Mouse (Mus musculus): ENCODE measurements around the gene Adipor1. TPM values are rescaled to one million over a fixed set of nuclear protein-coding genes. Genes with fewer than 3 reads are reported as not detected.
"Not testable (repeated sequence)": the region's sequence is repeated elsewhere in the genome, so short reads cannot be mapped to it uniquely, and the experiment has no call there.

Adipor1 gene
- polyA plus RNA-seq, 1 experiment from 2014 or later, result 121 TPM

- Histone ChIP-seq H3K4me3 (ENCODE audit: inconsistent target) (no peak overlapping the region), H3K79me2 (ENCODE audit: inconsistent target) (no peaks in the 10 kb centered on the region), H3K27ac (no peak overlapping the region), H3K36me3 (ENCODE audit: inconsistent target) (no peaks in the 10 kb centered on the region)
- WGBS (ENCODE audit: missing documents), result 96% methylated on average over 3 of the region's 3 CpGs
Measured at GRCm38 (mm10) chr1:134442394-134442793, 27.2 kb downstream of the Adipor1 start.

- not testable (repeated sequence) for H3K36me3 ChIP-seq (ENCODE audit: inconsistent target); H3K27ac ChIP-seq; H3K4me3 ChIP-seq (ENCODE audit: inconsistent target); H3K79me2 ChIP-seq (ENCODE audit: inconsistent target)
- 100% methylated on average over 1 of the region's 1 CpGs for WGBS (ENCODE audit: missing documents)
Measured at GRCm38 (mm10) chr1:134443288-134443687, 28.1 kb downstream of the Adipor1 start.

GRCm38 (mm10) chr1:134445418-134445817, 30.2 kb downstream of the Adipor1 start:
- H3K4me3 ChIP-seq (ENCODE audit: inconsistent target), result no peak overlapping the region
- 89% methylated on average over 2 of the region's 2 CpGs for WGBS (ENCODE audit: missing documents)
- no peaks in the 10 kb centered on the region for H3K36me3 ChIP-seq (ENCODE audit: inconsistent target)
- no peak overlapping the region for H3K27ac ChIP-seq
- H3K79me2 ChIP-seq (ENCODE audit: inconsistent target), result no peaks in the 10 kb centered on the region

DNA sequence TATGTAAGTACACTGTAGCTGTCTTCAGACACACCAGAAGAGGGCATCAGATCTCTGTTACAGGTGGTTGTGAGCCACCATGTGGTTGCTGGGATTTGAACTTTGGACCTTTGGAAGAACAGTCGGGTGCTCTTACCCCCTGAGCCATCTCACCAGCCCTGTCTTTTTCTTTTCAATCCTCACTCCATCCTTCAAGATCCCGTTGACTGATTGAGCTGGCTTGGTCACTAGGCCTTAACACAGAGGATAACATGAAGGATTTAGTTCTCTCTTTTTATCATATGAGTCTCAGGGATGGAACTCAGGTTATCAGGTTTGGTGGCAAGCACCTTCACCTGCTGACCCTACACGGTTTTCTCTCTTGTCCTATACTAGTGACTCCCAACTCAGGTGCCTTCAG, 33.4 kb downstream of the Adipor1 start:
- not testable (repeated sequence) for H3K36me3 ChIP-seq (ENCODE audit: inconsistent target); H3K27ac ChIP-seq; H3K79me2 ChIP-seq (ENCODE audit: inconsistent target); H3K4me3 ChIP-seq (ENCODE audit: inconsistent target)
- WGBS (ENCODE audit: missing documents), result 94% methylated on average over 3 of the region's 3 CpGs

- no peaks in the 10 kb centered on the region for H3K79me2 ChIP-seq (ENCODE audit: inconsistent target)
- no peak overlapping the region for H3K27ac ChIP-seq
- 88% methylated on average over 2 of the region's 4 CpGs for WGBS (ENCODE audit: missing documents)
- no peaks in the 10 kb centered on the region for H3K36me3 ChIP-seq (ENCODE audit: inconsistent target)
- no peak overlapping the region for H3K4me3 ChIP-seq (ENCODE audit: inconsistent target)
Measured at GRCm38 (mm10) chr1:134450201-134450600, 35.0 kb downstream of the Adipor1 start.

DNA sequence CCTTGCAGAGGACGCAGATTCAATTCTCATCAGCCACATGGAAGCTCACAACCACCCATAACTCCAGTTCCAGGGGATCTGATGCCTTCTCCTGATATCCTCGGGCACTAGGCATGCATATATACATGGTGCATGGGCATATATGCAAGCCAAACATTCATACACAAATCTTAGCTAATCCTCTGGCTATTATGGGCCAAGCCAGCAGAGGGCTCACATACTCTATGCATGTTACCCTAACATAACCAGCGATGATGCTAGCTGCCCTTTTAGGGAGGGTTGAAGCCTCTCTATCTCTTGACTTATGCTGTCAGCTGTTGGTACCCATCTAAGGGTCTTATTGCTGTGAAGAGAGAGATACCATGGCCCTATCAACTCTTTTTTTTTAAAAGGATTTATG, 35.8 kb downstream of the Adipor1 start:
- Histone ChIP-seq H3K79me2 (ENCODE audit: inconsistent target) (no peaks in the 10 kb centered on the region), H3K4me3 (ENCODE audit: inconsistent target) (no peak overlapping the region), H3K36me3 (ENCODE audit: inconsistent target) (no peaks in the 10 kb centered on the region), H3K27ac (no peak overlapping the region)
- 35% methylated on average over 3 of the region's 3 CpGs for WGBS (ENCODE audit: missing documents)

DNA sequence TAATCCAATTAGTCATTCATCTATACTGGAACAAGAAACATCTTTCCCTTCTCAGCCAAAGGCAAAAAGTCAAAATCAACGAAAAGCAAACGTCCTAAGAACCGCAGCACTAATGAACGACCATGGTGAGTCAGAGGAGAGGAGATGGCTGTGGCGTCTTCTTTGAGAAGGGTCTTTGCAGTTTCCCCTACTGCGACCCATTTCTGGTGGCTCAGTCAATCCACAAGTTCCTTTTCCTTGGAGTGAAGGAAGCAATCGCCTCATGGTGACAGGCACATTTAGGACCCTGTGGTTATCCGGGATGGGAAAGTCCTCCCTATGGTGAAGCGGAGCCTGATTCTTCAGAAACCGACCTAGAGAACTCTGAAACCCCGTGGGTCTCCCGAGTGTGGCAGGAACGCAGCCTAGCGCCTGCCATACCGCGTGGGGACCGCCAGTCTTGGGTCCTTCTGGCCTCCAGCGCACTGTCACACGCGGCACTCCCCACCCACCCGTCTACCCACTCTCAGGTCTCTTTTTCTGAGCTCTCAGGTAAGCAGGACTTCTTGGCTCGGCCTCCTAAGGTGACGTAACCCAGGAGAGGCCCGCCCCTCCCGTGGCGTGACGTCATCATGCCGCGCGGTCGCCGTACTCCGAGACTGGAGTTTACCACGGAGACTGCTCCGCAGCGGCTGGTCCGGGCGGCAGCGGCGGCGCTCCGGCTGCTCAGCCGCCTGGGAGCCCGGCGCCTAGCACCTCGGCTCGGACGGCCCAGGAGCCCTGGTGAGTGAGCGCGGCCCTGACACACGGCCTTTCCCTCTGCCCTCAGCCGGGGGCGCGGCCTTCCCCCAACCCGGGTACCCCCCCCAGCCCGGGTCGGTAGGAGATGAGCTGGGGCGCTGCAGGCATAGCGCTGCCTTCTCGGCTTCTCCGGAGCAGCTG, 40.0 kb downstream of the Adipor1 start, which contains the start of gene Klhl12:
Klhl12 (plus strand) TSS at position 628 of the 921 bp plus-strand sequence.
- H3K79me2 ChIP-seq (ENCODE audit: inconsistent target), result no peaks in the 10 kb centered on the region
- WGBS (ENCODE audit: missing documents), result 1% methylated on average over 54 of the region's 61 CpGs
- peak within 1 kb of the TSS; percentile 45 for H3K4me3 ChIP-seq (ENCODE audit: inconsistent target)
- H3K27ac ChIP-seq, result no peak within 1 kb of the TSS
- H3K36me3 ChIP-seq (ENCODE audit: inconsistent target), result no peaks in the 10 kb centered on the region

DNA sequence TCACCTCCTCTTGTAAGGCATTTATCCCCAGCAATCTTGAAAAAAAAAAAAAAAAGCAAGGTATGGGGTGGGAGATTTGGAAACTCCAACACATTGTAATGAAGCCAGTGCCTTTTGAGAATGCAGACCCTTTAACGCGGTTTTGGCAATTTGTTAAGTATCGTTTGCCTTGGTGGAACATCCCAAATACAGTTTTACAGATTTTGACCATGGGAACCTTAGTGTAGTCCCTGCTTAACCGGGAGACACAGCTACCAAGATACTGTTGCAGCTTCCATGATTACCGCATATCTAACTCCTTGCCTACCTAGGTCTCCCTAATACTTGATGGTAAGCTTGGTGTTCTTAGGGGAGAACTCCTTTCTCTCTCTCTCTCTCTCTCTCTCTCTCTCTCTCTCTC, 40.9 kb downstream of the Adipor1 start:
- H3K79me2 ChIP-seq (ENCODE audit: inconsistent target), result no peaks in the 10 kb centered on the region
- H3K36me3 ChIP-seq (ENCODE audit: inconsistent target), result no peaks in the 10 kb centered on the region
- 37% methylated on average over 5 of the region's 5 CpGs for WGBS (ENCODE audit: missing documents)
- no peak overlapping the region for H3K27ac ChIP-seq
- H3K4me3 ChIP-seq (ENCODE audit: inconsistent target), result peak overlapping the region; percentile 45

DNA sequence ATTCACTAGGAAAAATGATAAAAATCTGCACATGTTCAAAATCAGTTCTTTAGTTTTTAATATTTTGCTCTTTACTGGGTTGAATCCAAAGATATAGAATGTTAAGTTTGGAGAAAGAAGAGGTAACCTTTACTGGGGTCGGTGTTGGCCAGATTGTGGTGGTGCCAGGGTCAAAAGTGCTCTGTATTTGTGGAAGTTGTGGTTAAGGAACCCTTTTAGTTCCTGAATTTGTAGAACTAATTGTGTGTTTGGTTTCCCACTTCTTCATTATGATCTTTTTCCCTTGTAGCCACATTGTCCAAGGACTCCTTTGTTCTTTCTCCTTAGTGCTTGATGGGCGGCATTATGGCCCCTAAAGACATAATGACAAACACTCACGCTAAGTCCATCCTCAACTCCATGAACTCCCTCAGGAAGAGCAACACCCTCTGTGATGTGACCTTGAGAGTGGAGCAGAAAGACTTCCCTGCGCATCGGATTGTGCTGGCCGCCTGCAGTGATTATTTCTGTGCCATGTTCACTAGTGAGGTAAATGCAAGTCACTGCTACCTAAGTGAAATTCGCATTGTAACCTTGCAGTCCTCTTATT, 43.1 kb downstream of the Adipor1 start:
- no peak overlapping the region for H3K27ac ChIP-seq
- H3K79me2 ChIP-seq (ENCODE audit: inconsistent target), result no peaks in the 10 kb centered on the region
- H3K4me3 ChIP-seq (ENCODE audit: inconsistent target), result no peak overlapping the region
- 62% methylated on average over 7 of the region's 7 CpGs for WGBS (ENCODE audit: missing documents)
- H3K36me3 ChIP-seq (ENCODE audit: inconsistent target), result no peaks in the 10 kb centered on the region

DNA sequence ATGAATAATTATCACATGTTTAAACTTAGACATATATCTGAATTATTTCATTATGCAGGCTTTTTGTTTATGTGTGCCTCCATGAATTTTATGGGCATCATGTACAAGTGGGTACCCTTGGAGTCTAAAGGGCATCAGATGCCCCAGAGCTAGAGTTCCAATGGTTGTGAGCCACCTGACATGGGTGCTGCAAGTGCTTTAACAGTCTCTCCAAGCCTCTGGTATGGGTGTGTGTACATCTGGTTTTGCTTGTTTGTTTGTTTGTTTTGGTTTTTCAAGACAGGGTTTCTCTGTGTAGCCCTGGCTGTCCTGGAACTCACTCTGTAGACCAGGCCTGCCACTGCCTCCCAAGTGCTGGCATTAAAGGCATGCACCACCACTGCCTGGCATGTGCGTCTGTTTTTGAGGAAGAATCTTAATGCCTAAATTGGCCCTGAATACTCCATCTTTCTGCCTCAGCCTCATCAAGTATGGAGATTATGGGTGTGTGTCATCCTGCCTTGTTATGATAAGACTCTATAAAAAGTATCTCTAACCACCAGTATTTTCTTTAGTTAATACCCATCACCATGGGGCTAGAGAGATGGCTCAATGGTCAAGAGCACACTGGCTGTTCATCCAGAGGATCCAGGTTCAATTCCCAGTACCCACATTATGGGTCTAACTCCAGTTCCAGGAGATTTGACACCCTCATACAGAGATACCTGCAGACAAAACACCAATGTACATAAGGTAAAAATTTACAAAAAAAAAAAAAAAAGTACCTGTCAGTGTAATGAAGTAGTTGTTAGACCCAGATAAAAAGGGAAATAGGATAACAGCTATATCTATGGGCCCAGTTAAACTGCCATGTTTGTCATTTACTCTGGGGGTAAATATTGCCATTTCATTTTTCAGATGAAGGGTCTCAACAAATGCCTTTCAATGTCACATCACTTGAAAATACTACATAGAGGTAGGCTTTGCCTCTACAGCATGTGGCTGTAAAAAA, 45.4 kb downstream of the Adipor1 start:
- H3K4me3 ChIP-seq (ENCODE audit: inconsistent target), result no peak overlapping the region

More for the DNA sequence above, 45.4 kb downstream of the Adipor1 start:
- WGBS (ENCODE audit: missing documents), result 93% methylated on average over 1 of the region's 1 CpGs
- H3K27ac ChIP-seq, result no peak overlapping the region
- no peaks in the 10 kb centered on the region for H3K79me2 ChIP-seq (ENCODE audit: inconsistent target)
- H3K36me3 ChIP-seq (ENCODE audit: inconsistent target), result no peaks in the 10 kb centered on the region

Other genes with a start within 250 kb of the Adipor1 start
- gene Chil1, start 233.2 kb upstream of the Adipor1 start, polyA plus RNA-seq (2018), result 0.44 to 1.8 TPM (median 0.55 TPM) in 3 replicates
- not detected in 3 replicates for gene Mybph, start 221.9 kb upstream of the Adipor1 start, polyA plus RNA-seq (2018)
- gene Adora1, start 179.9 kb upstream of the Adipor1 start, polyA plus RNA-seq (2018), result not detected in 3 replicates
- not detected in 3 replicates for gene Myog, start 125.4 kb upstream of the Adipor1 start, polyA plus RNA-seq (2018)
- gene Ppfia4, start 82.5 kb upstream of the Adipor1 start, polyA plus RNA-seq (2018), result 5.1 to 8.5 TPM (median 6.0 TPM) in 3 replicates
- gene Tmem183a, start 53.4 kb upstream of the Adipor1 start, polyA plus RNA-seq (2018), result 31.9 to 35.6 TPM (median 34.8 TPM) in 3 replicates
- not detected in 3 replicates for gene 4933406M09Rik, start 29.4 kb upstream of the Adipor1 start, polyA plus RNA-seq (2018)
- gene Cyb5r1, start 9.8 kb upstream of the Adipor1 start, polyA plus RNA-seq (2018), result 67.3 to 81.1 TPM (median 76.8 TPM) in 3 replicates
- 2.9 to 3.4 TPM (median 3.1 TPM) in 3 replicates for gene Klhl12, start 40.2 kb downstream of the Adipor1 start, polyA plus RNA-seq (2018)
- gene Rabif, start 79.3 kb downstream of the Adipor1 start, polyA plus RNA-seq (2018), result 11.5 to 14.8 TPM (median 14.4 TPM) in 3 replicates
- gene Mgat4e, start 134.3 kb downstream of the Adipor1 start, polyA plus RNA-seq (2018), result not detected in 3 replicates
- 2.8 to 4.8 TPM (median 4.1 TPM) in 3 replicates for gene Kdm5b, start 144.8 kb downstream of the Adipor1 start, polyA plus RNA-seq (2018)
- gene Syt2, start 231.3 kb downstream of the Adipor1 start, polyA plus RNA-seq (2018), result not detected in 3 replicates